Mouse (Mus musculus): ENCODE measurements at regions not wholly inside any gene's neighbourhood (a gene's known extent, or its start where the extent isn't known, plus 50 kb on each side); places are given as distances from the start of the nearest gene placed in this dataset.

DNA sequence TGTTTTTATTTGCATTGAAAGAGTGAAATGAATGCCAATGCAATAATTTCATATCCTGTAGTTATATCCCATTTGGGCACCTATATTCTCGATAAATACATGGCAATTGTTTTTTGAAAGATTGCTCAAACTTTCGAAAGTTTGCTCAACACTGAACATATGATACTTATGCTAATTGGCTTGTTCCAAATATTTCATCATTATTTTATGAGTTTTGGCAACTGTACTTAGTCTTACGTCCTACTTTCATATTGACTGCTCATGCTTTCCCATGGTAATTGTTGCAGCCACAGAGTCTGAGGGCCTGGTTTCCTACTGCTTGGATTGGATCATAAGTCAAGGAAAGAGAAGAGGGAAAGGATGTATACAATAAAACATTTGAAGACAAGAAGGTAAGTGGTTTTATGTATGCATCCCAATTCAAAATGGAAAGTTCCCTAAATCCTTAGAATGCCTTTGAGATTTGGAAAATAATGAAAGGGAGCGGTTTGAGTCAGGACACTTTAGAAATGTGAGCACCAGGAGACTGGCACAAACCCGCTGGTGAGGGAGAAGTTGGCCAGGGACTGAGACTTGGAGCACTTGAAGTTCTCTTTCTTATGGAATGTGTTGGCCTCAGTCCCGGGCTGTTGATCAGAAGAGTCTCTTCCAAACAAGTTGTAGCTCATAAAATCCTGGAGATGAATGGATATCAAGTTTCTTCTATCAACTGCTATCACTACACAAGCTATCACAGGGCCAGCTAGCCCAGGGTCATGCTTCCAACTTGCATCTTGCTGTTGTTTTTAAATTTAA, 63.8 kb upstream of the Cblb start:
- no peaks in the 10 kb centered on the region for H3K27me3 ChIP-seq
- H3K27ac ChIP-seq (replicated peaks), result no peak overlapping the region
- H3K36me3 ChIP-seq, result no peaks in the 10 kb centered on the region
- no peak overlapping the region for H3K9ac ChIP-seq (replicated peaks)
- H3K9me3 ChIP-seq, result no peaks in the 10 kb centered on the region
- ATAC-seq (replicated peaks), result no peak
- WGBS, result 78% methylated on average over 6 of the region's 6 CpGs
- H3K4me2 ChIP-seq (replicated peaks), result no peak overlapping the region
- no peaks in the 10 kb centered on the region for H3K4me1 ChIP-seq
- H3K4me3 ChIP-seq, result no peak overlapping the region

Measured in forebrain, embryonic 15.5 days (tissue).